Mouse (Mus musculus): ENCODE results near the gene Trmt1.
"Not testable (repeated sequence)": the region's sequence is repeated elsewhere in the genome, so short reads cannot be mapped to it uniquely, and the experiment has no call there.

The Trmt1 gene

DNA sequence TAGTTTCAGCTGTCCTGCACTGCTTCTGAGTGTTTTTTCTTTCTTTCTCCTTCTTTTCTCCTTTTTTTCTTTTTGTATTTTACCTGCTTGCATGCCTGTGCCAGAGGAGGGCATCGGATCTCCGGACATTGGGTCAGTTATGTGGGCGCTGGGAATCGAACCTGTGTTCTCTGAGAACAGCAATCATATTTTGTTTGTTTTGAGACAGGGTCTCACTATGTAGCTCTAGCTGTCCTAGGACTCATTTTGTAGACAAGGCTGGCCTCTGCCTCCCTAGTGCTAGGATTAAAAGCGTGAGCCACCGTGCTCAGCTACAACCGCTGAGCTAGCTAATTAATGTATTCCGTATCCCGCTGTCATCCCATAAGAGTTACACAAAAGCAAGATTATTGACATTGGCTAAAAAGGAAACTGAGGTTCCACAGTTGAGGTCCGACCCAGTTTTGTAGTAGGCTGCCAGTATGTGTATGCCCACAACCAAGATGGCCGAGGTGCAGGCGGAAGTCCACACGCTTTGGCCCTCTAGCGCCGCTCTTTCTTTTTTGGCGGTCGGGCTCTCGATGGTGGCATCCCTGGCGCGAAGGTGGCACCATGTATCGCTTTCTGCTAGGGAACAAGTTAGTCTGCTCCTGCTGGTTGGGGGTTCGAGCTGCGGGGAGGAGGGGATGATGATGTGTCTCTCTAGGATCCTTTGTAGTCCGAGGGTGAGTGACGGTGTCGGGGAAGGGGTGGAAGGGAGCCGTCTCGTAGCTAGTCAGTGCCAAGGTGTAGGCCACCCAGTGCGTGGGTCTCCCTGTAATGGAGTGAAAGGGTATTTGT lies 21.3 kb upstream of the Trmt1 start:
- peak; percentile 88 for DNase-seq (ENCODE audit: low read depth, low spot score)
- H3K27me3 ChIP-seq (ENCODE audit: control insufficient read depth, insufficient read depth, low read length, poor library complexity, severe bottlenecking) = no peaks in the 10 kb centered on the region
- H3K36me3 ChIP-seq (ENCODE audit: control insufficient read depth, insufficient read depth, low read length, poor library complexity, severe bottlenecking) = no peaks in the 10 kb centered on the region; the same call in none of the 2 replicates

DNA sequence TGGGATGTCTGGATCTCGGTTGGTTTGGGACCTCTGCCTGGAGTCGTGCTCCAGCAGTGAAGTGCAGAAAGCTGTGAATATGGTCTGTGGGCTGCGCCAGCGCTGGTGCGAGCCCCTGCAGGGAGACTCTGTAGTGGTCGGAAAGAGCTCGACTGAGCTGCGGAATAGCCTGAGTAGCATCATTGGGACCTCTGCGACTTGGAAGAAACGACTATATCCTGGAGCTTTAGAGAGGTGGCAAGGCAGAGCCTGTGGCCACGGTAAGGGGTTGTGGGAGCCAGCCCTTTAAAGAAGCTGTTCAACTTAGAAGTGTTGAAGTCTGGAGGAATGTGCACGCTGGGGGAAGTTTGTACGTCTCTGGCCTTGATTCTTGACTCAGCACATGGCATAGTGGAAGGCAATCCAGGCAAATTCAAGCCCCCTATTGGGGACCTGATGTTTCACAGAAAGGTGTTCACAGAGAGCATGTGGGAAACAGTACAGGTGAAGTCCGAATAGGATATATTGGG lies 20.7 kb upstream of the Trmt1 start:
- no peaks in the 10 kb centered on the region; the same call in none of the 2 replicates for H3K36me3 ChIP-seq (ENCODE audit: control insufficient read depth, insufficient read depth, low read length, poor library complexity, severe bottlenecking)
- no peaks in the 10 kb centered on the region for H3K27me3 ChIP-seq (ENCODE audit: control insufficient read depth, insufficient read depth, low read length, poor library complexity, severe bottlenecking)
- DNase-seq (ENCODE audit: low read depth, low spot score) = no peak

DNA sequence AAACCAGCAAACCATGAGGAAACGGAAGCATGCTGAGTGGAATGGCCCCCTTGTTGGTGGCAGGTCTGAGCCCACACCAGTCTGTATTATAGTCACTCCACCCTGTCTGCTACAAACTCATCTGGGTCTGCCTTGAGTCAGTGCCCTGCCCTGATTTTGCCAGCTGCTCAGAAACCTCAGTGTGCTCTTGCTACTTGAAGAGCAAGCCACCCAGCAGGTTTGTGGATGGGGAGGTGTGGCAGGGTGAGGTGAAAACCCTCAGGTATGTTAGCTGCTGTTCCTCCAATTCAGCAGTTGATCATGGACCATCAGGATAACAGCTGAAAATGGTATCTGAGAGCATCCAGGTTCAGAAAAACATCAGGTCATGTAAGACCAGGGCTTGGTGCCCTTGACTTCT lies 18.0 kb upstream of the Trmt1 start:
- no peaks in the 10 kb centered on the region for H3K27me3 ChIP-seq (ENCODE audit: control insufficient read depth, insufficient read depth, low read length, poor library complexity, severe bottlenecking)
- no peak for DNase-seq (ENCODE audit: low read depth, low spot score)
- no peaks in the 10 kb centered on the region; the same call in 1 of the 2 replicates for H3K36me3 ChIP-seq (ENCODE audit: control insufficient read depth, insufficient read depth, low read length, poor library complexity, severe bottlenecking)

DNA sequence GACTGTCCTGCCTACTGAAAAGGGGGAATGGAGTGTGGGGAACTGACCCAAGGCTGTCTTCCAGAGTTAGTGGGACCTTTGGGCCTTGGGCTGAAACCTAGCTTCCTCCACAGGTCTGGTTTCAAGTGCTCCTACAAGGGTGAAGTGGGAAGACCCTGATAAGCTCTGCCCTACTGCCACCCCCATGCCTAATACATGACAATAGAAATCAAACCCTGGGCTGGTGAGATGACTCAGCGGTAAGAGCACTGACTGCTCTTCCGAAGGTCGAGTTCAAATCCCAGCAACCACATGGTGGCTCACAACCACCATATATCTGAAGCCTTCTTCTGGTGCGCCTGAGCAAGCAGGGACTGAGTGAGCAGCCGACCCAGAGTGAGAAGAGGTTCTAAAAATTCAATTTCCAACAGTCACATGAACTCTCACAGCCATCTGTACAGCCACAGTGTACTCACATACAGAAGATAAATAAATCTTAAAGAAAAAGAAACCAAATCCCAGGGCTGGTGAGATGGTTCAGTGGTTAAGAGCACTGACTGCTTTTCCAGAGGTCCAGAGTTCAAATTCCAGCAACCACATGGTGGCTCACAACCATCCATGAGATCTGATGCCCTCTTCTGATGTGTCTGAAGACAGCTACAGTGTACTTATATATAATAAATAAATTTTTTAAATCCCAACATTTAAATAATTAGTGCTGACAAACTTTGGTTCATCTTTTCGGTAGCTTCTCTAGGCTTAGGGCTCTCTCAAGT lies 17.2 kb upstream of the Trmt1 start:
- no peaks in the 10 kb centered on the region; the same call in 1 of the 2 replicates for H3K36me3 ChIP-seq (ENCODE audit: control insufficient read depth, insufficient read depth, low read length, poor library complexity, severe bottlenecking)
- DNase-seq (ENCODE audit: low read depth, low spot score) = no peak
- H3K27me3 ChIP-seq (ENCODE audit: control insufficient read depth, insufficient read depth, low read length, poor library complexity, severe bottlenecking) = no peaks in the 10 kb centered on the region

DNA sequence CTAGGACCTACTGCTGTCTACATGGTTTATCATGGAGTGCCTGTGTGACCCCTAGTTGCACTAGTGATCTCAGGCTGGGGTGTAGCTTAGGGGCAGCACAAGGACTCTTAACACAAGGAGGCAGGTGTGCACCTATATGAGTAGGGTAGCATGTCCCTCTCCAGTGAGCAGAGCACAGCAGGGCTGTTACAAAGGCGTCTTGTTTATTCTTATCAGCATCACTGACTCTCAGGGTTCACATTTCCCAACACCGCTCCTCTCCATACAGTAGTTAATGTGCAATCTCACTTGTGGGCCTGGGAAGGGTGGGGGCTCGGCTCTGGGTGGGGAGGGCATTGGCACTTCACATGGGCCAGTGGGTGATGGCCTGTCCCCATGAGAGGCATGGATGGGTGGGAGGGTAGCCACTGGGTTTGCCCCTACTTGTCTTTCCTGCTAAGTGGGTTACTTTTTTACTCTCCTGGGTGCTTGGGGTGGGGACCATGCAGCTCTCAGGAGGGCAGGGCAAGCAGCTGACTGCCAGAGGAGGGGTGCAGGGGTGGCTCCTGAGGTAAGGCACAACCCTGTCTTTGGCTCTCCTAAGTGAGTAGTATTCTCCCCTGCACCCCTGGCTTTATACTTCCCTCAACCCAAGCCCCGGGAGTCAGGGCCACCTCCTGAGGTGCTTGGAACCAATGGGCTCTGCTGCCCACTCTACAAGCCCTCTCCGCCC lies 15.7 kb upstream of the Trmt1 start:
- not testable (repeated sequence) for H3K36me3 ChIP-seq (ENCODE audit: control insufficient read depth, insufficient read depth, low read length, poor library complexity, severe bottlenecking); H3K27me3 ChIP-seq (ENCODE audit: control insufficient read depth, insufficient read depth, low read length, poor library complexity, severe bottlenecking); DNase-seq (ENCODE audit: low read depth, low spot score)

DNA sequence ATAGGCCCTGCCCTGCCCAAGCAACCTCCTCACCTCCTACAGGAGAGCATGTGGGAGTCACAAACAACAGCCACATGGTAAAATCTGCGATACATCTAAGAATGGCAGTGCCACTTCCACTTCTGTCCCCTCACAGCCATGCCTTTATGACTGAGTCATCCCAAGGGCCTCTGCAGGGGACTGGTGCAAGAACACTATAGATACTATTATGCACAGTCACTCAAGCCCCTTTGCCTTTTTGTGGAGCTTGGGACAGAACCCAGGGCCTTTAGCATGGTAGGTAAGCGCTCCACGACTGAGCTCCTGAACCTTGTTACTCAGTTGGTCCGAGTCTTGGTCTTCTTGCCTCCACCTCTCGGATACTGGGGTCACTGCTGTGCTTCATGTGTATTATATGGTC lies 8.8 kb upstream of the Trmt1 start:
- Histone ChIP-seq H3K36me3 (ENCODE audit: control insufficient read depth, insufficient read depth, low read length, poor library complexity, severe bottlenecking) (peaks cover 4% of the 10 kb centered on the region; the same call in 1 of the 2 replicates), H3K27me3 (ENCODE audit: control insufficient read depth, insufficient read depth, low read length, poor library complexity, severe bottlenecking) (no peaks in the 10 kb centered on the region)
- no peak for DNase-seq (ENCODE audit: low read depth, low spot score)

DNA sequence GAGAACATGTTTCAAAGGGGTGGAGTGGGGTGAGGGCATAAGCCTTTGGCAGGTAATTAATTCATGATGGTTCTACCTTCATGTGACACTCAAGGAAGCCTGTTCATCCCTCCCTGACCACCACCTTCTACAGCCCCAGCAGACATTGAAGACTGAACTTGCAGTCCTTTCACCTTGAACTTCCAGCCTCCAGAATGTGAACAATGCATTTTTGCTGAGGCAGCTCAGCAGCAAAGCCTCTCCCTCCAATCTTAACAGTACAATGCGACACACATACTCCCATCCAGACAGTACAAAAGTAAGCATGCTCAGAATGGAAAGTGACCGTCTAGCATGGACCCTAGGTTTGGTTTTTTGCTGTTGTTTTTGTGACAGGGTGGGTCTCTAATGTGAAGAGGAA lies 4.6 kb upstream of the Trmt1 start:
- Histone ChIP-seq H3K27me3 (ENCODE audit: control insufficient read depth, insufficient read depth, low read length, poor library complexity, severe bottlenecking) (no peaks in the 10 kb centered on the region), H3K36me3 (ENCODE audit: control insufficient read depth, insufficient read depth, low read length, poor library complexity, severe bottlenecking) (no peaks in the 10 kb centered on the region)
- no peak for DNase-seq (ENCODE audit: low read depth, low spot score)

DNA sequence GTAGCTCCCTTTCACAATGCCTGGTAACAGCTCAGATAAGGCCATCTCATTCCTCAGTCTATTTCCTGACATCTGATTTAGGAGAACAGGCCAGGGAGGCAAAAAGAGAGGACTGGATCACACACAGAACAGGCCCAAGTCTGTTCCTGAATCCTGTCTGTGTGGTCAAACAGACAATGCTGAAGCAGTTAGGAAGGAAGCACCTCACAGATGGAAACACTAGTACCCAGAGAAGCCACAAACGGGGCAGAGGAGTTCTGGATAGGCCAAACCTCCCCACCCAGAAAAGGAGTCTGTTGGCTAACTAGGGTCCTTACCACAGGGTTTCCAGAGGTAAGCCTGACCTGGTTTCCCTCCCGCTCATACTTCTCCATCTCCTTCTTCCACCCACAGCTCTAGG lies 3.9 kb upstream of the Trmt1 start:
- Histone ChIP-seq H3K27me3 (ENCODE audit: control insufficient read depth, insufficient read depth, low read length, poor library complexity, severe bottlenecking) (no peaks in the 10 kb centered on the region), H3K36me3 (ENCODE audit: control insufficient read depth, insufficient read depth, low read length, poor library complexity, severe bottlenecking) (no peaks in the 10 kb centered on the region)
- DNase-seq (ENCODE audit: low read depth, low spot score) = no peak

DNA sequence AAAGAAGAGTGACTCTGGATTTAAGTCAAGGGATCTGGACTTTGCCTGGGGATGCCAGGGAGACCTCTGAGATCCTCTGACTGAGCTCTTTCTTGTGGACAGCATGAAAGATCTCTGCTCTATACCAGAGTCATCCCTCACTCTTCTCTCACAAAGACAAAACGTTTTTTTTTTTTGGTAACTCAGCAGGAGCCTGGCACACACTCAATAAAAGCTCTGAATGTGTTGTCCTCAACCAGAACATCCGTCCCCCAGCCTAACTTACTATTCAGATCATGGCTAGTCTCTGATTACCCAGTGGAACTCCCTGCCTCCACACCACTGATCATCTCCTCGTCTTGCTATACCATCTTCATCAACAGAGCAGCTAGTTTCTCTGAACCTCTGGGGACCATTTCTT lies 1.6 kb upstream of the Trmt1 start:
- Histone ChIP-seq H3K36me3 (ENCODE audit: control insufficient read depth, insufficient read depth, low read length, poor library complexity, severe bottlenecking) (no peaks in the 10 kb centered on the region), H3K27me3 (ENCODE audit: control insufficient read depth, insufficient read depth, low read length, poor library complexity, severe bottlenecking) (no peaks in the 10 kb centered on the region)
- no peak for DNase-seq (ENCODE audit: low read depth, low spot score)

DNA sequence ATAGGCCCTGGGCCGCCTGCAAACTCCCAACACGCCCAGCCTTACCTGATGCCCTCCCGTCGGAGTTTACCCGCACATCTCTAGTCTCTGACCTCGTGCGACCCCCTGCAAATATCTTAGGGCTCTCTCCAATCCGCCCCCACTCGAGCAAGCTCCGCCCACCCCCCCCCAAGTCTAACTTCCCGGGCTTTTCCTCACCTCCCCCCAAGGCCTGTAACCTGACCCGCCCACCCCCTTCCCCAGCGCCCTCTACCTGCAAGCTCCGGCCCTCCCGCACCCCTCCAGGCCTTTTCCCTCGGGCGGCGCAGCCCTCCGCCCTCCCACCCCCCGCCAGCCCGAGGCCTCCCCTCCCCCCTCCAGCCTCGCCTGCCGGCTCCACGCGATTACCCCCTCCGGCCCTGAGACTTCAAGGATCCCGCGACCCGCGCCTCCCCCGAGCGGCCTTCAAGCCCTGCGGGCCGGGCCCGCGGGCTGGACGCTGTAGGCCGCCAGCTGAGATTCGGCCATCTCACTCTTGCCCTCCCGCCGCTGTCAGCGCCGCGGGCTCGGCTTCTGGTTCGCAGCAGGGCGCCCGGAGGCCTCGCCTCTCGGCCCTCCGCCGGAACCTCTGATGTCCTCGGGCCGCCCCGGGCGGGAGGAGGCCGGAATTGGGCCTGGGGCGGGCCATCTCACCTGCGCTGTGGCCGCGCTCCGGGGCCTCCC lies 1.0 kb downstream of the Trmt1 start:
- H3K36me3 ChIP-seq (ENCODE audit: control insufficient read depth, insufficient read depth, low read length, poor library complexity, severe bottlenecking) = peaks cover 2% of the 10 kb centered on the region; the same call in 1 of the 2 replicates
- peak; percentile 40 for DNase-seq (ENCODE audit: low read depth, low spot score)
- no peaks in the 10 kb centered on the region for H3K27me3 ChIP-seq (ENCODE audit: control insufficient read depth, insufficient read depth, low read length, poor library complexity, severe bottlenecking)

DNA sequence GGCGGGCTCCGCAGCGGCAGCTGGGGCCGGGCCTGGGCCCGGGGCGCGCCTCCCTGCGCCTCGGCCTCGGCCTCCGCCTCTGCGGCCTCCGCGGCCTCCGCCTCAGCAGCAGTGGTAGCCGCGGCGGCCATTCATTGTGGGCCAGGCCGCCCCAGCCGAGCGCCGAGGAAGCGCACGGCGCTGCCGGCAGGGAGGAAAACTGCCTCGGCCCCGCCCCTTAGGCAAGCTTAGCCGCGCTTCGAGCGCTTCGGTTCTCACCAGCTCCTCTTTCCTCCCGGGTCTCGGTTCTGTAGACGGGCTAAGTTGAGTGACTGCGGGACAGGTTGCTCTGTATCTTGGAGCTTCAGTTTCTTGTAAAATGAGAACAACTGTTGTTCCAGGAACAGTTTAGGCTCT lies 1.6 kb downstream of the Trmt1 start, which contains the start of gene Nacc1:
TSS of gene Nacc1 (minus strand) at position 158 of the 396 bp plus-strand sequence.
- Histone ChIP-seq H3K27me3 (ENCODE audit: control insufficient read depth, insufficient read depth, low read length, poor library complexity, severe bottlenecking) (no peaks in the 10 kb centered on the region), H3K36me3 (ENCODE audit: control insufficient read depth, insufficient read depth, low read length, poor library complexity, severe bottlenecking) (peaks cover 2% of the 10 kb centered on the region; the same call in 1 of the 2 replicates)
- peak; percentile 88 for DNase-seq (ENCODE audit: low read depth, low spot score)

DNA sequence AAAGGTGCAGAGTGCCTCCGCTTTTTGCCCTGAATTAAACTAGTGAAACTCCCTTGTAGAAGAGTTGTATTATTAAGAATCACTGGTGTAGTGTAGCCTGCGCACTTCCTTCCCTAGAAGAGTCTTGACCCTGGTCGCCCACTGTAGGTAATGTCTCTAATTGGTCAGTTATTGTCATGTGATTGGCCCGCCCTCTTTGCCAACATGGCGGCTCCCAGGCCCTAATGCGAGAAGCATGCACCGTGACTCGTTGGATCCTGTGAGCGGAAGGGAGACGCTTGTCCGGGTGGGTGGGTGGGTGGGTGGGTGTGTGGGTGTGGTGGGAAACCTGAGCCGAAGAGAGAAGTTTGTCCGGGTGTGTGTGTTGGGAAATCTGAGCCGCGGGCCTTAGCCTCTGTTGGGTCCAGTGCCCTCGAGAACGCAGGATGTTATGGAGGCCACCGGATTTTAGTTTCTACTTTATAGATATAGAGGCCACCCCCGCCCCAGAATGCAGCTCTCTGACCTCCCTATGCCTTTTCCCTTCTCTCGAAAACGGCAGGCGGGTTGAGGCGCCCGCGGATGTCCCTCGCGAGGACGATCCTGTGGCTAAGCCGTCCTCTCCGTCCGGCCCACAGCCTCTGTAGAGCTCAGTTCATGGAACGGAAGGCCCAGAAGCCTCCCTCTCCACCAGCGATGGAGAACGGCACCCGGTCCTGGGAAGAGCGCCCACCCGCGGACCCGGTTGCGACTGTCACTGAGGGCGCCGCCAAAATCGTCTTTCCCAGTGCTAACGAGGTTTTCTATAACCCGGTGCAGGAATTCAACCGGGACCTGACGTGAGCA lies 3.2 kb downstream of the Trmt1 start:
- Histone ChIP-seq H3K27me3 (ENCODE audit: control insufficient read depth, insufficient read depth, low read length, poor library complexity, severe bottlenecking) (no peaks in the 10 kb centered on the region), H3K36me3 (ENCODE audit: control insufficient read depth, insufficient read depth, low read length, poor library complexity, severe bottlenecking) (peaks cover 2% of the 10 kb centered on the region; the same call in 1 of the 2 replicates)
- DNase-seq (ENCODE audit: low read depth, low spot score) = peak; percentile 94

DNA sequence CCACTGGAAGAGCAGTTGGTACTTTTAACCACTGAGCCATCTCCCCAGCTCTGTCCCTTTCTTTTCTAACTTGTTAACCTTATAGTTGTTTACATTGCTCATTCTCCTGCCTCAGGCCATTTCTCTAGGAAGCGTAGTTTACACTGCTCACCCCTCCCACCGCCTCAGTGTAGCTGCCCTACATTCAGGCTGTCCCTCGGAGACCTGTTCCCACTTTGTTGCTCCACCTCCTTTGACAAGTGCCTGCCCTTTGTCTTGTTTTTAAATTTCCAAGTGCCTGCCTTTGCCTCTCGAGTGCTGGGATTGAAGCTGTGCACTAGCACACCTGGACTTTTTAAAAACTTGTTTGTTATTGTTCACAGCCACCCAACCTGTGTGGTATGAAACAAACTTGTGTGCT lies 7.2 kb downstream of the Trmt1 start:
- no peak for DNase-seq (ENCODE audit: low read depth, low spot score)
- Histone ChIP-seq H3K27me3 (ENCODE audit: control insufficient read depth, insufficient read depth, low read length, poor library complexity, severe bottlenecking) (no peaks in the 10 kb centered on the region), H3K36me3 (ENCODE audit: control insufficient read depth, insufficient read depth, low read length, poor library complexity, severe bottlenecking) (peaks cover 2% of the 10 kb centered on the region; the same call in 1 of the 2 replicates)

Measured in splenic B cell, adult 2 months (primary cell).